Mouse (Mus musculus) inflammation-experienced regulatory T-cells, adult 6 months (primary cell): ENCODE measurements around the gene Cldn7. TPM values are rescaled to one million over a fixed set of nuclear protein-coding genes. Genes with fewer than 3 reads are reported as not detected.
"Not testable (repeated sequence)": the region's sequence is repeated elsewhere in the genome, so short reads cannot be mapped to it uniquely, and the experiment has no call there.

Source experiments
- ATAC-seq: one replicate; pipeline ENCODE4 v1.8.0; 2017
- polyA plus RNA-seq, 3 experiments: library from polyadenylated mRNA; unstranded; fragments of 100-300 nt; shearing (Covaris generic); gene quantifications; one replicate each; pipeline ENCODE4 v1.2.1; 2017

Cldn7 gene
- polyA plus RNA-seq, 3 experiments from 2014 or later, result 1.1 TPM; not detected in 2

DNA sequence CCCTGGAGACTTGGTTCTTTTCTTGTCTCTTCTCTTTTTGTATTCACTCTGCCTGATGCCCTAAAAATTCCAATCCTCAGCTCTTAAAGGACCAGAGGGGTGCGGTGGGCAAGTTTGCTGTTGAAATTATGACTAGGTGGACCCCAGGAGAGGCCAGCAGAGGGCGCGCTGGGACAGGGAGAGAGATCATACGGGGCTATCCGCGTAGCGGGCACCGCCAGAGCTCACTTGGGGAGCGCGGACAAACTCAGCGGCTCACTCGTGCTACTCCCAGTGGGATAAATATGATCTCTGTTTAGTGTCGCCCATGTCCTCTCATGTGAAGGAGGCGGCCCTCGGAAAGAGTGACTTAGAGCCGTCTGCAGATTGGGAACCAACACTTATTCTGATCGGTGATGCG, 30.4 kb upstream of the Cldn7 start:
- peak; percentile 71 for ATAC-seq

DNA sequence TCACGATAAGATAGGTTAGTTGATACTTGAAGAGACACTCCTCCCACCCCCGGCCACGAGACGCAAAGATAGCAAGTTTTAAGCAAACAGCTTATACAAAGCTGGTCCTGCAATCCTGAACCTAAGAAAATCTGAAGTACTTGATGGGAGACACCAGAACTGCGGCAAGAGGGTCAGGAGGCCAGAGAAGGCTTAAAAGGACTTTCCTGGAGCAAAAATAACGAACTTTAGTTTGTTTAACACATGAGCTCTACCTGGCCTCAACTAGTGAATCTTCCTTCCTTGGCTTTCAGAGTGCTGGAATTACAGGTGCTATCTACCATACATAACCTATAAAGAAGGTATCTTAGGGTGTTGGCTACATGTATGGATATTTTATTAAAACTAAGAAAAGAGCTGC, 29.9 kb upstream of the Cldn7 start:
- no peak for ATAC-seq

DNA sequence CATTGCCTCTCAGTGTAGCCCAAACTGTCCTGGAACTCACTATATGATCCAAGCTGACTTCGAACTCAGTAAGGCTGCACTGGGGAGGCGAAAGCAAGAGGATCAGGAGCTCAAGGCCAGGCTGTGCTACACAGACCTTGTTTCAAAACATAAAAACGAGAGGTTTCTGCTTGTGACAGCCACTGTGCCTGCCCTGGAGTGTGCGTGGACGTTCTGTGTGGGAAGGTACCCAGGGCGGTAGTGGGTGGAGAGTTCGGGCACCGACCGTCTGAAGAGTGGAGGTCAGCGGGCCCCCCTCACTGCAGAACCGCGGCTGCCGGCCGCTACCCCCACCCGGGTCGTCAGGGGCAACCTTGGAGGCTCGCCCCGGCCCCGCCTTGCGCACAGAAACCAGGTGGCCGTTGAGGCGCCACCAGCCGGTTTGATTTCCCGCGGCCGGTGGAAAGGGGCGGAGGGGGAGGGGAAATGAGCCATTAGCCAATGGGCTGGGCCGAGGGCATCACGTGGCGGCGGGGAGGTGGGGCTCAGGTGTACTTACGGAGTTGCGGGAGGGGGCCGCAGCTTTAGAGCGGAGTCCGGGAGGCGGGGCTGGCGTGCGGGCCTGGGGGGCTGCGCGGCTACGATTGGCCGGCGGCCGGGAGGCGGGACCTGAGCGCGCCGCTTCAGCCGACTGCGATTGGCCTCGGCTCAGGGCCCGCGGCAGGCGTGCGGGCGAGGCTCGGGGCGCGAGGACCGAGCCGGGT, 29.3 kb upstream of the Cldn7 start, which contains the start of gene Ybx2:
Gene Ybx2, plus strand, starts transcription at position 660 of the 743 bp plus-strand sequence.
- peak; percentile 78 for ATAC-seq

DNA sequence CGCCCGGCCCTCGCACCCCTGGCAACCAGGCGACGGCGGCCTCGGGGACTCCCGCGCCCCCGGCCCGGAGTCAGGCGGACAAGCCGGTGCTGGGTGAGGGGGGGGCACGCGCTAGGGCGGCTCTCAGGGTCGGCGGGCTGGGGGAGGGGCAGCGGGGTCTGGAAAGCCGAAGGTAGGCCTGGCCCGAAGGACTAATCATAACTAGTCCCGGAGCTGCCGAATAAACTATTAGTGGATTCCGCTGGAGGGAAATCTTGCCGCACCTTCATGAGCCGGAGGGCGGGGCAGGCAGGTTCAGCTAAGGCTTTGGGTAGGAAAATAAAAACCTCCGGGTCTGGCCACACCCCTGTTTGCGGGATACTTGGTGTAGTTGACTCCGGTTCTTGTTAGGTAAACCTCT, 28.4 kb upstream of the Cldn7 start:
- no peak for ATAC-seq

DNA sequence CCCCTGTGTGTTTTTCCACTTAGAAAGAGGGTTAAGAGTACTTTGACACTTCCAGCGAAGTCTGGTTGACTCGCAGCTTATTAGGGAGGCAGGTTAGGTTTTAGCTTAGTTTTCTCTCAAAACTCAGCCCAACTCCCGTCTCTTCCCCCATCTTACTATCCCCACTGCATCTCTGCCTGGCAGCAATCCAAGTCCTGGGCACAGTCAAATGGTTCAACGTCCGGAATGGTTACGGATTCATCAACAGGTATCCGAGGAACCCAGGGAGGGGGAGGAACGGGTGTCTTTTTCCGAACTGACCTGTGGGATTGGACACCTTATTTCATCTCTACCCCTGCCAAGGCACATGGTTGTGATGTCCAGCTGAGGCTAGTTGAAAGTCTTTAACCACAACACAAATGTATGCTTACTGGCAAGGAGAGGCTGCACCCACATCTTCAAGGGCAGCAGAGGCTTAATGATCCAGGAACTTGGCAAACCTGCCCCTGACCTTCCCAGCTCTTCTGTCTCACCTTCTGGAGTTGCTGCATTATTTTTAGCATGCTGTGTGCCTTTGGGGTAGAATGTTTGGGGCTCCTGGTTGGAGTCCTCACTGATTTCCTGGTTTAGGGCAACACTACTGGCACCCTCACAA, 27.7 kb upstream of the Cldn7 start:
- no peak for ATAC-seq

DNA sequence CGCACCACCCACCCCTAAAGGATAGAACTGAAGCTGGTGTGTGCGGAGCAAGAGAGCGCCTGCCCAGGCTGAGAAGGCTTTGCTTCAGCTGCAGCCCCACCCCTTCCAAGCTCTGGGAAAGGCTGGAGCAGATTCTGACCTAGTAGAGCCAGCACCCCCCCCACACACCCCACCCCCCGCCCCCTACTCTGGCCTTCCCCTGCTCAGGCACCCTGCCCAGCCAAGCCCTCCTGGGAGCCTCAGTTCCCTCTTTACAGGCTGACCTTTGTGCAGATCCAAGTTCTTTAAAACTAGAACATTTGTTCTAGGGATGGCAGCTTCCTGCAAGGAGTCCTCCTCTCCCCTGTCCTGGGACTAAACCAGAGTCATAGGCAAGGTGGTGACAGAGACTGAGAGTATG, 27.2 kb upstream of the Cldn7 start:
- no peak for ATAC-seq

DNA sequence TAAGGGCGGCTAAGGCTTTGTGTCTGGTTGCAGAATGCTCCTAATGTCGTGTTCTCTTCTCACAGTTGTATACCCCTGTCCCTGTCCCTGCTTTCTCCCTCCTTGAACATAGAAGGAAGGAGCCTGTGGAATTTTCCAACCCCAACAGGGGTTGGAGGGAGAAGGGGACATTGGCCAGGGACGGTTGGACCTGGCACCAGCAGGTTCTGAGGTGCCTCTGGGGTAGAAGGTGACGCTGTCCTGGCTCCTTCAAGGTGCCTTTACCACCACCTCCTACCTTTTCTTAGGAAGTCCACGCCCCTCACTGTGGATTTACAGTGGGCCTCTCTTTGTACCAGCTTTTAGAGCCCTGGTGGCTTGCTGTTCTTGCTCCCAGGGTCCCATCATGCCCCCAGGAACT, 26.7 kb upstream of the Cldn7 start:
- no peak for ATAC-seq

DNA sequence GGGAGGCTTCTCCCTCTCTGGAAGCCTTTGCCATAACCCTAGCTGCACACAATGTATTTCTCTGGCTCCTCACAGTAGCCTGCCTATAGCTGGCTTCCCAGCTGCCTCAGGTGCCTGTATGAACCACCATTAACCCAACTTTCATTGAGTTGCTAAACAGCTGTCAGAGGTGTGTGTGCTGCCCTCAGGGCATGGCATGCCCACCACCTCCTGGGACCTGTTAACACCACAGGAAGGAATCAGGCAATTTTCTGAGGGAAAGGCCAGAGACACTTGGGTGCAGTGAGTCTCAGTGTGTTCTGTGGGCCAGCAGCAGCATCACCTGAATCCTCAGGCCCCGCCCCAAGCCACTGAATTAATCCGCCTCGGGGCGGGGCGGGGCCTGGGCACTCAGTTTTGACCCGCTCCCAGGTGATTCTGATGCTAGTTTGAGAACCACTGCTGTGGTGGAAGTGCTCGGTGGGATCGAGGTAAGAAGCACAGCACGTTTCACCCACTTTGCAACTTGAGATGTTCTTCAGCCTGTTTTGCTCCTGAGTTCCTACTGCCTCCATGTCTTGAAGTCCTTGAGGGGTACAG, 26.1 kb upstream of the Cldn7 start:
- ATAC-seq, result no peak

DNA sequence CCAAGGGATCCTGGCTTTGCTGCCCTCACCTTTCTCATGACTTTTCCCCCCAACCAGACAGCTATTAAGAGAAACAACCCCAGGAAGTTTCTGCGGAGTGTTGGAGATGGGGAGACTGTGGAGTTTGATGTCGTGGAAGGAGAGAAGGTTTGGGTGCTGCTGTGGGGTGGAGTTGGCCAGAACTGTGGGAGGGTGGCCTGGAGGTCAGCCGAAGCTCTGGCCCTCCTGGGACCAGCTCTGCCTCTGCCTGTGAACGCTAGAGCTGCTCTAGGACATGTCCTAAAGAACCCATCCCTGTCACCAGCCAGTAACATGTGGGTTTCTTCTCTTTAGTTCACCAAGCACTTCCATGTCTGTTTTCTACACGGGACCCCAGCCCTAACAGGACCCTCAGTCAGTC, 25.4 kb upstream of the Cldn7 start:
- no peak for ATAC-seq

DNA sequence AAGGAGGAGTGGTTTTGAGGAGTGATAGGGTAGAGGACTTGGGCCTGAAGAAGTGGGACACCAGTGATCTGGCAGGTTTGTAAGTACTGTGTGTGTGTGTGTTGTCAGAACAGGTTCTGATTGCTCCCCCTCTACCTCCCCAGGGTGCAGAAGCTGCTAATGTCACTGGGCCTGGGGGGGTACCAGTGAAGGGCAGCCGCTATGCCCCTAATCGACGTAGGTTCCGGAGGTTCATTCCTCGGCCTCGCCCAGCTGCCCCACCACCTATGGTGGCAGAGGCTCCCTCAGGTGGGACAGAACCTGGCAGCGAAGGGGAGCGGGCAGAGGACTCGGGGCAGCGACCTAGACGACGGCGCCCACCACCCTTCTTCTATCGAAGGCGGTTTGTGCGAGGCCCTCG, 24.8 kb upstream of the Cldn7 start:
- no peak for ATAC-seq

DNA sequence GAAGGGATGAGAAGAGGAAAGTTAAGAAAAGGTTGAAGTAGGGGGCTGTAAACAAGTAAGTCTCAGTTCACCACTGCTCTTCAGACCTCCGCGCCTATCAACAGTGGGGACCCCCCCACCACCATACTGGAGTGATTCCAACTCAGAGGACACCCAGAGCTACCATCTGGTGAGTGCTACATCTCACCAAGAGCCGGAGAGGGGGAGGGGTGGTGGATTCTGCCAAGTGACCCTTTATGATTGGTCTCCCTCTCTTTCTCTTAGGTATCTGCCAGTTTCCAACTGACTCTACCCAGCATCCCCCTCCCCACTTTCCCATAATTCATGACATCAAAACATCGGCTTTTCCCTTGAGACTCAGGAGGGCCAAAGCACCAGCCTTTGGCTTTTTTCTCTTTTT, 23.6 kb upstream of the Cldn7 start:
- ATAC-seq, result no peak

DNA sequence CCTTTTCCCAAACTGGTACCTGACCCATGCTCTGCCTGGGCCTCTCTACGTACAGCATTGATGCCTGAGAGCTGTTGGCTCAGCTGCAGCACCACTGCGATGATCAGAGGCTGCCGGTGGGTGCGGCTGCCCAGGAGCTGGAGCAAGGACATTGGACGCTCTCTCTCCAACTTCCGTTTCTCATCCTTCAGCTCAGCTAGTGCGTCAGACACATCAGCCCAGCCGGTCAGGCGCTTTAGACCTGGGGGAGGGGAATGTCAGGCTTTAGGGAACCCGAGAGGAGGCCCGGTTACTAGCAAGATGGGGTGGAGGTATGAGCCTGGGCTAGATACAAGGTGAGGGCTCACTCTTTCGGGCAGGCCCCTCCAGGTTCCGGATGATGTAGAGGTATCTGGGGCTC, 19.4 kb upstream of the Cldn7 start:
- ATAC-seq, result no peak

DNA sequence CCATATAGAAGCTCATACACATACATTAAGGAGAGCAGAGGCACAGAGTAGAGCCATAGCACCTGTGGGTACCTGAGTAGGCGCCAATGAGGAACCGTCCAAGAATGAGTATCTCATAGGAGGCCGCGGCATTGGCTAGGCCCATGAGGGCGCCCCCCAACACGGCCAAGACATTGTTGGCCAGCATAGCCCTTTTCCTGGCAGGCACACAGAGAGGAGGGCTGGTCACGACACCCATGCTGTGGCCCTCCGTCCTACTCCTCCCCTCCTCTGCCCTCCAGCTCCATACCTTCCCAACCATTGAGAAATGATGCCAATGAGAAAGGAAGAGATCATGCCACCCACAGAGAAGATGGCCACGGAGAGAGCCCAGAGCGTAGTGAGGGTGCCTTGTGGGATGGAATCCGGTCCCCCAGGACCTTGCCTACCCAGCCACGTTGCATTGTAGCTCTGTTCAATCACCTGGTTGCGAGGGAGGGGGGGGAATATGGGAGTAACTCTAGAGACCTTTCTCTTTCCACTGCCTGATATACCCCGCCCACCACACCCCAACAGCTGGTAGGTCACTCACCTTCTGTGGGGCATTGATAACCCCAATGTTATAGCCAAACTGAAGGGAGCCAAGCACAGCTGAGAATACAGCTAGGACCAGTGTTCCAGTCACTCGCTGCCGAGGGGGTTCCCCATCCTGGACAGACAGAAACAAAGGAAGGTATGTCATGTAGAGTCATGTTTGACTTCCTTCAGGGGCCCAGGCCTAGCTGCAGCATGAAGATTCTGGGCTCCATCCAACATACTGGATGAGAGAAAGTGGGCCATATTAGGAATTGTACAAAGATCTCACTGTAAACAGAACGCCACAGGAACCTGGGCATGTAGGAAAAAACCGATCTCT, 18.3 kb upstream of the Cldn7 start:
- no peak for ATAC-seq

DNA sequence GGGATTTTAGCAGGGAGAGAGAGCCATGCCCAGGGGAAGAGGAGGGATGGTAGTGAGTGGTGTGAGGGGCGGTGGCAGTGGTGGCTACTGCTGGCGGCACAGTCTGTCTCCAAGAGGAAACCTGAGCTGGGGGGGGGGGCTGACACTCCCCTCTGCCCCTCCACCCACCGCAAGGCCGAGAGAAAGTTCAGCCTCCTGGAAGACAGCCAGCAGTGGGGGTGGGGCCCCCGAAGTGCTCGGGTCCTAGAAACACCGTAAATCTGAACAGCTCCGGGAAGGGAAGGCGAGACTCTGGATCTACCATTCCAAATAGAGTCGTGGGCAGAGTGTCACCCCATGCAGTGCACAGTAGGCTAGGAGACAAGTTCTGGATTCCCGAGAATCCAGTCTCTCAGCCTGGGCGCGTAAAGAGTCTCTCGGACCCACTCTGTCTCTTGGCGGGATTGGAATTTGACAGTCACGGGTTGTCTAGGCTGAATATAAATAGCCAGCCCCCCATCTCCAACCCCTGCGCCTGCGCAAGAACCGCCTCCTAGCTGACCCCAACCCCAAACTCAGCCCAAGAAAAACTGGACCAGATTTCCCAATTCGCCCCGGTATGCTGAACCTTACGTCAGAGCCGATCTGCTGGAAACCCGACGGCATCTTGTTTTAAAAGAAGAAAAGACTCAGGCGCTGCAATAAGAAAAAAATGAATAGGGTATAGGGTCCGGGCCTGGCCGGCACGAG, 17.1 kb upstream of the Cldn7 start:
- ATAC-seq, result no peak

DNA sequence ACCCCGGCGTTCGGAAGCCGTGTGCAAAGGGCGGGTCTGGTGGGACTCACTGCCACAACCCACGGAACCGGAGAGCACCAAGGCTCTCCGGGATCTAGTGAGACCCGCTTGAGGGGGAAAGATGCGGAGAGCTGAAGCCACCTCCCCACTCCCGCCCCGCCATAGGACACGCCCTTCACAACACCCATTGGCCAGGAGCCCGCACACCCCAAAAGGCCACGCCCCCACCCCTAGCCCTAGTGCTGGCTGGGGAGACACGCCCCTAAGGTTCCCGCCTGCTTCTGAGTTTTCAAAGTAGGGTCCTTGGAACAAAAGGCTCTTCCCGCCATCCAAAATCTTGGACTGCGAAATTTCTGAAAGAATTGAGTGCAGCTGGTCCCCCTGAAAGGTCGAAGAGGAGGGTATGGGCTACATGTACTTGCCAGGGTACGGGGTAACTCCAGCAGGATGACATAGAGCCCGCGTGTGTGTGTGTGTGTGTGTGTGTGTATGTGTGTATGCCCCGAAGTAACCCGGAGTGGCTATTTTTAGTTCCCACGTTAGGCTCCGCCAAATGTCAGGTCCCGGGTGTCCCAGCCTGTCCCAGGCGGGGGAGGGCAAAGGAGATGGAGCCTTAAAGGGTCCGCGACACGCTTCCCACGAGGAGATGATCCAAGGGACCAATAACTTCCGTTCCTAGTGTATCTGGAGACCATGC, 16.4 kb upstream of the Cldn7 start, which contains the start of gene Slc2a4:
Gene Slc2a4, minus strand, starts transcription at position 123 of the 697 bp plus-strand sequence.
- peak; percentile 87 for ATAC-seq

DNA sequence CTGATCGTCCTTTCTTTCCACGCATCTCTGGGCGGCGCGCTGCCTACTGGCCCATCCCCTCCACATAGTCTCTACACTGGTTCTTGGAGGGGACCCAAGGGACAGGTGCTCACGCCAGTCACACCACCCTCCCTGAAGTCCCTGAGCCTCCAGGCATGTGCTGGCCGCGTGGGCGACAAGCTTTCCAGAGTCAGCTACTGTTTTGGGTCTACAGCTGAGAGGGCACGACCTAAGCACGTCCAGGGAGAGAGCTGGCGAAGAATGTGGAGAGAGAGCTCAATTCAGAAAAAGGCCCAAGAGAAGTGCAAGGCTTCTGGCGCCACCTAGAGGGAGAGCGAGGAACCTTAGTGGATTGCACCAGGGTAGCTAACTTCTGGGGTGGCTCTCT, 15.8 kb upstream of the Cldn7 start:
- peak; percentile 73 for ATAC-seq

DNA sequence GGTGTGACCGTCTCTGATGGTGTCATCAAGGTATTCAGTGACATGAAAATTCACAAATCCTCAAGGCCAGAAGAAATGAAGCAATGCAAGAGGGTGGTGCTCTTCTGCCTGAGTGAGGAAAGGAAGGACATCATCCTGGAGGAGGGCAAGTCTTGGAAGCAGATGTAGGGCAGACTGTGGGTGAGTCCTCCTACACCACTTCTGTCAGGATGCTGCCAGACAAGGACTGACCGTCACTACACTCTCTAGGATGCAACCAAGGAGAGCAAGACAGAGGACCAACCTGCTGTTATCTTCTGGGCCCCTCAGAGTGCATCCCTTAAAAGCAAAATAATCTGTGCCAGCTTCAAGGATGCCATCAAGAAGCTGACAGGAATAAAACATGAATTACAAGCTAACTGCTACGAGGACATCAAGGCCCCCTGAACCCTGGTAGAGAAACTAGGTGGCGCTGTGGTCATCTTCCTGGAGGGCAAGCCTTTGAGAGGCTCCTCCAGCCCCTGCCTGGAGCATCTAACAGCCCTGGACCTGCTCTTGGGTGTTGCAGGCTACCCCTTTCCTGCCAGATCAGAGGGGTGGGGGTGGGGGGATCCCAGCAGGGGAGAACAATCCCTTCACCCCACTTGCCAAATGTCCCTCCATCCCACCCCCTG, 13.6 kb upstream of the Cldn7 start:
- ATAC-seq, result no peak

DNA sequence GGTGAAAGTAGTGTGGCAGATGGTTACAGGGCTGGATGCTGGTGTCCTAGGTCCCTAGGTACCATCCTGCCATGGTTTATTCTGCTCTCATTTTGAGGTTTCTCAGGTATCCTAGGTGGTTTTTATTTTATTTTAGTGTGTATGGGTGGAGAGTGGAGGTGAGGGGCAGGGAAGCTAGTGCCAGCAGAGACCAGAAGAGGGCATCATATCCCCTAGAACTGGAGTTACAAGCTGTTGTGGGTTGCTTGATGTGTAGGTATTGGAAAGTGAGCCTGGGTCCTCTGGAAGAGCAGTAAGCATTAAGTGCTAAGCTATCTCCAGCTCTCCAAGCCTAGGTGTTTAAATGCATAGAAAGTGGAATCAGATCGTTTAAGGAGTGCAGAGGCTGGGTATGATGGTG, 12.3 kb upstream of the Cldn7 start:
- no peak for ATAC-seq

DNA sequence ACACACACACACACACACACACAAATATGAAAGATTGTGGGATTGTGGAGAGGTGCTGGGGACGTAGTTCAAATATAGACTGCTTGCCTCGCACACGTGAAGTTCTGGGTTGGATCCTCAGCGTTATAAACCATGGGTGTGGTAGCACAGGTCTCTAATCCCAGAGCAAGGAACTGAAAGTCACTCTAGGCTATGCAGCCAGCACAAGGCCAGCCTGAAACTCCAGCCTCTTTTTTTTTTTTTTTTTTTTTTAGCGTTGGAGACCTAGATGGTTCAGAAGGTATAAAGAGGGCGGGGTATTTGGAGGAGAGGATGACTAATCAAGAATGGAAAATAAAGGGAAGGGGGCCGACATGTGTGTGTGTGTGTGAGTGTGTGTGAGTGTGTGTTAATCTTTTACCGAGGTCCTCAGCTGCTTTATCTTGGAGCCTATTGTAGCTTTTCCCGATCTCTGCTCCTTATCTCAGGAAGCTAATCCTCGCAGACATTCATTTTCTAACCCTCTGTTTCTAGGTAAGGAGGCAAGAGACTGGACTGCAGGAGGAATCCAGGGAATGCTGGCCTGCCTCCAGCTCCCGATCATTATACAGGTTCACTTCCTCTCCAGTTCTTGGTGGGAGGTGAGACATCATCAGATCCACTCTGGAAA, 11.2 kb upstream of the Cldn7 start:
- ATAC-seq, result no peak

DNA sequence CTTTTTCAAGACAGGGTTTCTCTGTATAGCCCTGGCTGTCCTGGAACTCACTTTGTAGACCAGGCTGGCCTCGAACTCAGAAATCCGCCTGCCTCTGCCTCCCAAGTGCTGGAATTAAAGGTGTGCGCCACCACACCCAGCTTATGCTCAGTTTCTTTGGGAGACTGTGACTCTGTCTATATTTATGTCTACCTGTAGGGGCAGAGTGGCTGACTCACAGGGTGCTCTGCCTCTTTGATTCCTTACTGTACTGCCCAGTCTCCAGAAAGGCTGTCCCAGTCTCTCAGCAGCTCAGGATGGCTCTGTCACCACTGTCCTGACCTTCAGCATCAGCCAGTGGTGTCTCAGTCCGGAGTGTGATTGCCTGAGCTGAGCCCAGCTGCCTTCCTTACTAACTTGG, 9.0 kb upstream of the Cldn7 start:
- not testable (repeated sequence) for ATAC-seq

DNA sequence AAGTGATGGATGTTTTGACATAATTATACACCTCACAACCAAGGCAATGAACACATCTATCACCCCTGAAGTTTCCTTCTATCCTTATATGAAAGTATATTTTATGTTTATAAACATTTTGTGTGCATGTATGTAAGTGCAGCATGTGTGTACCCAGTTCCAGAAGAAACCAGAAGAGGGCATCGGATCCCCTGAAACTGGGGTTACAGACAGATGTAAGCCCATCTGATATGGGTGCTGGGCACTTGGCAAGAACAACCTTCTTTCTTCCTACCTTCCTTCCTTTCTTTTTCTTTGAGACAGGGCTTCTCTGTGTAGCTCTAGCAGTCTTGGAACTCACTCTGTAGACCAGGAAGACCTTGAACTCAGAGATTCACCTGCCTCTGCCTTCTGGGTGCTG, 8.4 kb upstream of the Cldn7 start:
- ATAC-seq, result no peak
